Mouse (Mus musculus) liver, embryonic 14 days (tissue): ENCODE measurements around the gene Sfn. TPM values are rescaled to one million over a fixed set of nuclear protein-coding genes. Genes with fewer than 3 reads are reported as not detected.

ENCODE experiments used
- polyA plus RNA-seq: library from polyadenylated mRNA; depleted of rRNA; stranded (reverse); fragments of >200 nt; gene quantifications from 2 replicates; pipeline ENCODE4 v1.2.3, GENCODE M21; 2012; rRNA removed

The Sfn gene
- 0.36 and 0.89 TPM in 2 replicates for polyA plus RNA-seq

GRCm38 (mm10) chr4:133601721-133602218 lies at the start of gene Sfn:
TSS of gene Sfn (minus strand) at chr4:133602168.

GRCm38 (mm10) chr4:133649989-133650699 lies 48.2 kb upstream of the Sfn start, which contains the start of gene Zdhhc18:
TSS of gene Zdhhc18 (minus strand) at chr4:133650154.

GRCm38 (mm10) chr4:133584059-133584951 lies 17.7 kb downstream of the Sfn start, which contains the start of gene Gpn2:
TSS of gene Gpn2 (plus strand) at chr4:133584362.

GRCm38 (mm10) chr4:133574070-133574842 lies 27.7 kb downstream of the Sfn start, which contains the start of gene Gpatch3:
TSS of gene Gpatch3 (plus strand) at chr4:133574745.

GRCm38 (mm10) chr4:133552768-133553447 lies 49.1 kb downstream of the Sfn start, which contains the start of gene Nr0b2:
TSS of gene Nr0b2 (plus strand) at chr4:133553376.

Other genes starting within 250 kb of the Sfn start
- 5.4 and 6.4 TPM in 2 replicates for gene Wdtc1, start 248.7 kb downstream of the Sfn start, polyA plus RNA-seq
- 5.6 and 6.9 TPM in 2 replicates for gene Slc9a1, start 232.5 kb downstream of the Sfn start, polyA plus RNA-seq
- gene Tent5b, start 122.0 kb downstream of the Sfn start, polyA plus RNA-seq, result 0.01 and 0.06 TPM in 2 replicates
- 0.05 and 0.15 TPM in 2 replicates for gene Trnp1, start 103.6 kb downstream of the Sfn start, polyA plus RNA-seq
- gene Kdf1, start 83.2 kb downstream of the Sfn start, polyA plus RNA-seq, result 0.25 and 0.28 TPM in 2 replicates
- 139 and 147 TPM in 2 replicates for gene Nudc, start 56.2 kb downstream of the Sfn start, polyA plus RNA-seq
- 0.32 and 0.50 TPM in 2 replicates for gene Nr0b2, start 48.8 kb downstream of the Sfn start, polyA plus RNA-seq
- 3.1 and 3.7 TPM in 2 replicates for gene Gpatch3, start 27.4 kb downstream of the Sfn start, polyA plus RNA-seq
- gene Gpn2, start 17.8 kb downstream of the Sfn start, polyA plus RNA-seq, result 12.7 and 14.3 TPM in 2 replicates
- 3.5 TPM in 2 replicates for gene Zdhhc18, start 48.0 kb upstream of the Sfn start, polyA plus RNA-seq
- gene Pigv, start 70.5 kb upstream of the Sfn start, polyA plus RNA-seq, result 3.1 and 3.8 TPM in 2 replicates
- gene Arid1a, start 154.6 kb upstream of the Sfn start, polyA plus RNA-seq, result 9.7 and 12.6 TPM in 2 replicates